Mouse (Mus musculus) heart, postnatal 0 days (tissue): ENCODE results near the gene Rasgrp3.

Experiments used
- CTCF ChIP-seq: IDR thresholded peaks from 2 replicates; pipeline ENCODE4 v1.5.1; 2016; ENCODE audit warnings: antibody characterized with exemption, control low read depth, low read depth
- EP300 ChIP-seq: IDR thresholded peaks from 2 replicates; pipeline ENCODE4 v1.6.1; 2016; ENCODE audit warnings: antibody characterized with exemption, low read depth

DNA sequence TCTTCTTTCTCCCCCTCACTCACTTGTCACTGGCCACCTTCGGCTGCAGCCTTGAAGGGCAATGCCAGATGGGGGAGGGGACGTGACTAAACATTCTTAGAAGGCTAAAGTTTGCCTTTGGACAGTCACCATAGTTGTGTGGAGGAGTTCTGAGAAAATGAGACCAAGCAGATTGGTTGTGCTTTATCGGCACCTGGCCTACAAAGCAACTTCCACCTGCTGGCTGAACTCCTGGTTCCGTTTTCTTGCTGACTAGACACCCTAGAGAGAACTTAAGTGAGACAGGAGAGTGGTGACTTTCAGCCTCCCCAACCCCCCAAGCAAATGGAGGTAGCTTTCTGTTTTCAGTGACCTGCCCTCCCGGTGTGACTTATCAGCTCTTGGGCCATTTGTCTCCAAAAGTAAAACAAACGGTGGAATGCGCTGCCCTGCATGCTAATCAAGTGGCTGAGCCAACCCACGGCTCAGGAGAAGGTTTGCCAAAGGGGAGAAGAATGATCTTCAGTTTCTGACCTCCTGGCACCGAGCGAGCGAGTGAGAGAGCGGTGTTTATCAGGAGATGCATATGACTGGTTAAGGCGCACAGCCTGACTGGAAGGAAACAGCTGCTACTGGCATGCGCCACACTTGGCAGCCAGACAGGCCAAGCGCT lies 29.4 kb downstream of the Rasgrp3 start:
- TF ChIP-seq CTCF (no peak), EP300 (no peak)
